Mouse (Mus musculus) heart, postnatal 4 days (tissue): ENCODE measurements at regions not wholly inside any gene's neighbourhood (a gene's known extent, or its start where the extent isn't known, plus 50 kb on each side); places are given as distances from the start of the nearest gene placed in this dataset.

Experiments
- DNase-seq: peaks from one replicate; pipeline ENCODE4 v3.0.0; 2021

DNA sequence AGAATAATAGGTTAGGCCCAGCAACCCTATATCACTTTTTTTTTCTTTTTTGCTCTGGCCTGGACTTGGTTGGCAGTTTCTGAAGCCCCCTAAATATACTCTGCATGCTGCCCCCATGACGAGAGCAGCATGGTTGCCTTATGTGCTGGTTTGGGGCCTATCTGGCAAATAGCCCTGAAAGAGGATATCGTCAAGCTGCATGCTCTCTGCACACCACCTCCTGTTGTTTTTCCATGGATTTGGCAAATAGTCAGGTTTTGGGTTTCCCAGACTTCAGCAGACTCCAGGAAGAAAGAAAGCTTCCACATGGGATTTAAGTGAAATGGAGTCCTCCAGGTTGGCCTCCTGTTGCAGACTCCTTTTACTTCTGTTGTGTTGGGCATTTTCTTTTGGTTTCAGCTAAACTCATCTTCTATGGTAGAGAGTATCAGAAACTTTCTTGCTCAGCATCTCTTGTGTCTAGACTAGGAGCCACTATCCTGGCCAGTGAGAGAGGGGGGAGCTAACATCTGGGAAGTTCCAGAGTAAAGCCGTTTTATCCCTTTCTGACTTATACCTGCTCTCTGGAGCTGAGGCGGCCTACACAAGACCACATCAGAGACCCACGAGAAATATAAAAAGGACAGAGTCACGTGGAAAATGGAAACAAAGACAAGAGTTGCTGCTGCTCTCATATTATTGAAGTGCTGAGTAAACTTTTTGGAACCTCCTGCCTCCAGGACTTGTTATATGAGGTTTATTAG lies 140.4 kb upstream of the Egfl6 start:
- DNase-seq = no peak

DNA sequence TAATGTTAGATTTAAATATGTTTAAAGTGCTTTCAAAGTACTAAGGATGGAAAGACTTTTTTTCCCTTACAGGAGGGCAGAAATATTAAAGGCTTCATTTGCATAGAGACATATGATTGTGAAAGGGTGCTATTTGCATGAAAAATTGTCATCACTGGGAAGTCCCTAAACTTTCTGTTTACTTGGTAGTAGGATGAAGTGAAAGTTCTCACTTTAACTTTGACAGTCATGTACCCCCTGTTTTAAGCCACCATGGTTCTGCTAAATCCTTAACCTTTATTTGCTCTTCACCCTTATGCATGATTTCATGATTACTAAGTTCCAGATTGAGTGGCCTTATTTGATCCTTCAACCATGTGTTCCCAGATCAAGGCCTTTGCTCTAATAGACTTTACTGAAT lies 132.6 kb upstream of the Egfl6 start:
- no peak for DNase-seq

DNA sequence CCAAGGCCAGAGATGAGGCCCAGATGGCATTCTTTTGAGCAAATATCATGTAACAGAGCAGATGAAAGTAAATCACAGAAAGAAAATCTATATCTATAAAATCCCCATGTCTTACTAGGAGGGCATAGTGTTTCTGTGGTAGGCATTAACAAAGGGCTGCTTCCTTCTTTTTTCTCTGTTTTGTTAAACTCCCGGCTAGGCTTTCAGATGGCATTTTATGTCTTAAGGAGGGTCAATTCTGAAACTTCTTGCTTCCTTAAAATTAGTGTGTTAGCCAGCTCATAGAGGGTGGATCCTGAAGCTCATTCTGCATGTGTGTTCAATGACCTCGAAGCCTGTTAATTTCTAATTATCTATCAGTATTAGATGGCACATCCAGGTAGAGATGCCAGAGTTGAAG lies 123.8 kb upstream of the Egfl6 start:
- no peak for DNase-seq

DNA sequence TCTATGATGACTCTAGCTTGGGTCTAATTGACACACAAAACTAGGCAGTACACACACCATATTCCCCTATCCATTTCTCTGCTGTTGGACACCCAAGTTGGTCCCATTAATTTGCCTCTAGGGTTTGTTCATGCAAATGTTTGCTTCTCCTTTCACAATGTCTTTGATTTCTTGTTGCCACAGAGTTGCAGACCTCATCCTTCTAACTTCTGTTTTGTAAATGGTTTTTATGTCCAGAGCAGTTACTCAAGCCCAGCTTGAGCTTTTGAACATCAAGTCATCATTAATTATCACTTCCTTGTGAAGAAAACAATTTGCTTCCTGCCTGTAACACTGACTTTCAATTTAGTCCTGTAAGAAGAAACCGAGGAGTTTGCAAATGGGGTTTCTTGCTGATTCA lies 122.6 kb upstream of the Egfl6 start:
- no peak for DNase-seq

DNA sequence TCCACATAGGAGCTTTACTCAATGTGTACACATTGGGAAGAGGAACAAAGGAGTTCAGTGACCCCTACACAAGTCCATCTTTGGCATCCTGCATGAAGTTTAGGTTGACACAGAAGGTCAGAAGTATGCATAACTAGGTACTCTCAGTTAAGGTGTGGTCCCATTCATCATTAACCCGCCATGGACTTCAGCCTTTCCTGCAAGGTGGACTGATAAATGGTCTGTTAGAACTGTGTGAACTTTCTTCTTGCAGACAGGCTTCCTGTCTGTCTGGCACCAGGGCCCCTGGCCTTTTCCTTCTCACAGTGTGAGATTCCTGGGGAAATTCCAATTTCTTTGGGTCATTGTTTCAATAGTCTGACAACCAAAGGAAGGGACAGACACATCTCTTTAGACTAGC lies 121.5 kb upstream of the Egfl6 start:
- DNase-seq = no peak

DNA sequence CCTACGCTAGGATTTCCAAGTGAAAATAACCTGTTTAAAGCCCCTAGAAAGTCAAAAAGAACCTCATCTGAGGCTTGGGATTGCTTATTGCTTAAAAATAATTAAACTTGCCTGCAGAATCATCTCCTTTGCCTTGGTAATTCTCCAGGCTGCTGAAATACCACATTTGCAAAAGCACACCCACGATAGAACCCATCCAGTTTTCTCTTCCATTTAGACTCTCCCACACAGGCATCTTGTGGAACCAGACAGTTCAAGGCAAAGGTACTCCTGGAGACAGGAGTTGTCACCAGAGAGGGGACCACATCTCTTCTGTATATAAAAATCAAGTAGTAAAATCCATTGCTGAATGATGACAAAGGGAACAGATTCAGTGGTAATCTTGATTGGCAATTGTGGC lies 118.8 kb upstream of the Egfl6 start:
- DNase-seq = no peak

DNA sequence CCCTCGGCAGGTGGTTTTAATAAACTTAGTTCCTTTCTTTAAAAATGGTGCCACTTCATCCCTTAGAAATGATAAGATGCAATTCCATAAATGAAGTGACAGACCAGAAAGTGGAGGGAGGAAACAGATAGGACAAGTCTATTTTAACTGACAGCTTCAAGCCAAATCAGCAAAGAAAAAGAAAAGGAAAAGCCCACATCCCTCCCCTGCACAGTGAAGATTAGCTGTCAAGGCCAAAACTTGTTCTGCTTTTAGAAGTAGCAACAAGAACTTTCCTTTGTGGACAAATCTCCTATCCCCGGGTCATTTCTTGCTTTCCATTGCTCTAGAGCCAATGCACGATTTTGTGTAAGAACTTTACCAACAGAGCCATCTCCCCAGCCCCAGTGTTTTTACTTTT lies 108.7 kb upstream of the Egfl6 start:
- DNase-seq = no peak

DNA sequence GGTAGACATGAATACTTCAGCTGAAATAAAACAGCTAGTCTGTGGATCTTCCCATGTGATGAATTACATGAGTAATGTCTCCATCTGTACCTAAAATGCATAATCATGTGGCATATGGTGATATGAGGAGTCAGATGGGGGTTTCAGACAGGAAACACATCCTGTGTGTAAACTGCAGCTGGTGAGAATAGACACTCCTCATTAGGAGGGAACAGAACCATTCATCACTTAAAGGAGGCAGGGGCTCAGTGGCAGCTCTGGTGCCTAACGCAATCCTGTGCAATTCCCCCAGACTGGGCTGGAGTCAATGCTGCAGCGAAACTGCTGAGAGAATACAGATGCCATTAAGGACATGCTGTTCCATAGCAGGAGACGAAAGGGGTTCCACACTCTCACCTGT lies 103.3 kb upstream of the Egfl6 start:
- DNase-seq = no peak

DNA sequence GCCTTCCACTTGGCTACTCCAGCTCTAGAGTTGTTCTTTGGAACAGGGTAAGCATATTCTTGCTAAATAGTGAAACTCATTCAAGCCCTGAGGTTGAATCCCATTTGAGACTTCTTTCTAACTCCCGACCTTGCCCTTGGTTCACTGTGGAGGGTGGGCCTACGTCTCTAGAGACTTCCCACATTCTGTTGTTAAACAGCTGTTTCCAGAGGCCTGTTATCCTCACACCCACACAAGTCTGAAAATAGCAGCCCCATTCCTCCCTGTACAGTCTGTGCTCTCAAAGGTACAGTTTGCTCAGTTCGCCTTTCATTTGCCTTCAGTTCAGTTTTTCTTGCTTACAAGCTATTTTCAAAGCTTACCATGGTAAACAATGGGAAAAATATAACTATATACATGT lies 87.9 kb upstream of the Egfl6 start:
- no peak for DNase-seq

DNA sequence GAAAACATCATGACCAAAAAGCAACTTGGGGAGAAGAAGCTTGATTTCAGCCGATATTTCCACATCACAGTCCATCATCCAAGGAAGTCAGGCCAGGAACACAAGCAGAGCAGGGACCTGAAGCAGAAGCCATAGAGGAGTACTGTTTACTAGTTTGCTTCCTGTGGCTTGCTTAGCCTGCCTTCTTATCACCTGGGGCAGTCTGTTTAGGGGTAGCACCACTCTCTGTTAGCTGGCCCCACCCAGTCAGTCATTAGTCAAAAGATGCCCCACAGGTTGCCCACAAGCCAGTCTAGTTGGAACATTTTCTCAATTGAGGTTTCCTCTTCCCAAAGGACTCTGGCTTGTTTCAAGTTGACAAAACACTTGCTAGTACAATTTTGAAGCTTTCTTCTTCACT lies 87.1 kb upstream of the Egfl6 start:
- no peak for DNase-seq

DNA sequence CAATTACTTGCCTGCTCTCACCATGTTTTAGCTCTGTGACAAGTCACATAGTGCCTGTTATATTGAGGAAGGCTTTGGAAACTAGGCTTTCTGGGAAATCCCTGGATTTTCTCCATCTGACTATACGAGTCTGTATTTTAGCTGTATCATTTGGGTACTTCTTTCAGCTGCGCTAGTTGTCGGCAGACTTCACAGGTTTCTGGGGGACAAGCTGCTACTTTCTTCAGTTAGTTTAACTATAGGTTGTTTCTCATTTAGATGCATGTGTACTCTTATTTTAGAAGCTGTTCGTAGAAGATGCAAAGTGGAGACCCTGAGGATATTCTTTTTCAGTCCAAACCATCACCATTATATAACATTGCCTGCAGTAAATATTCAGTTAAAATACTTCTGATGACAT lies 86.3 kb upstream of the Egfl6 start:
- DNase-seq = no peak

DNA sequence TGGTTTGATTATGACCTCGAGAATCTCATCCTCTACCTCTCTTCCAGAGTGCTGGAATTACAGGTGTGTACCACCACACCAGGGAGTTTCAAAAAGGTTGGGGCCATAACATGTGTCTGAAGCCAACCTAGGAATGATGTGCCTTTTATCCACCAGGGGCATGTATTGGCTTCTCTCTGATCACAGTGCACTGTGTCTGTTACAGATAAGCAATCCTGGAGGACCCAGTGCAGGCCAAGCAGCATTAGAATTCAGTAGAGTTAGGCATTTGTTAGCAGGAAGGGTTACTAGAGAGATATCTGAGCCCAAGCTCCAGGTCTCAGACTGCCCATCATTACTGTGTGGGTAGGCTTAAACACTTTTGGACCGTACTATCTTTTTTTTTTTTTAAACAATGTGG lies 80.8 kb upstream of the Egfl6 start:
- DNase-seq = no peak

DNA sequence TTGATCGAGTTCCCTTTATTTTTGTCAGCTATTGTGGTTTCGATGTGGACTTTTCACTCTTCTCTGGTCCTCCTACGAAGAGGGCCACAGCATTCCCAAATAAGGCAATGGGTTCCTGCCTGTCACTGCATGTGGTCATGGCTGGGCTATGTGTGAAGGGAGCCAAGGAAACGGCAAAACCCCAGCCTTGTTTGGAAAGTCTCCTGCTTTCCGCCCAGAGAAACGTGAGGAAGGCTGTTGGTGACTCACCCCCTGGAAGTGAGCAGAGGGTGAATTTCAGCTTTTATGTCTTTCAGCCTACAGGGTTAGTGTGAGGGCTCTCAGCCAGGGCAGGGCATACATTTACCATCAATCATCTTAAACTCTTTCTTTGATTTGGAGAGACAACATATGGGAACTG lies 76.3 kb upstream of the Egfl6 start:
- peak; percentile 59 for DNase-seq

DNA sequence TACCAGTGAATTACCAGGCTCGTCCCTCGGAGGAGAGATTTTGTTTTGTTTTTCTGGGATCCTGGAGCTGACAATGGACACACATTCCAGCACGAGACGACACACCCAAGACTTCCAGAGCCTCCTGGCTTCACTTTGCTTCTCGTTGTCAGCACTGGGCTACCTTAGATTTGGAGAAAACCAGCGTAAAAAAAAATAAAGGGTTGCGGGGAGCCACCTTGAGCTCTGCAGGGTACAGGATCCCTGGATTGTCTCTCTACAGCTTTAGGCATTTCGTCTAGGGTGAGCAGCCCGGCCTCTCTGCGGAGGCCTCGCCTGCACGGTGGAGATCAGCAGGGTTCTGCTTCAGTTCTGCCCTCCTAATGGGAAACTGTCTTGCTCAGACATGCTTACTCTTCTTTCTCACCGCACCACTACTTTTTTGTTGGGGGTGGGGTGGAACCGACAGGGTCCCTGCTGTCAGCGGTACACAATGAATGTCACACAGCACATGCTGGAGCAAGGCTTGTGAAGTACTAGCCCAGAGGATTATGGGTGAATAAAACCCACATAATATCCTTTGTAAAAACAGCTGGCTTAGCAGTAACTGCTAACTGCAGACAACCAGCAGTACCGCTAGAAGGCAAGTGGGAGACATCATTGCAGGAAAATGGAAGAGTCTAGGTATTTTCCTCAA lies 75.7 kb upstream of the Egfl6 start:
- peak; percentile 16 for DNase-seq

DNA sequence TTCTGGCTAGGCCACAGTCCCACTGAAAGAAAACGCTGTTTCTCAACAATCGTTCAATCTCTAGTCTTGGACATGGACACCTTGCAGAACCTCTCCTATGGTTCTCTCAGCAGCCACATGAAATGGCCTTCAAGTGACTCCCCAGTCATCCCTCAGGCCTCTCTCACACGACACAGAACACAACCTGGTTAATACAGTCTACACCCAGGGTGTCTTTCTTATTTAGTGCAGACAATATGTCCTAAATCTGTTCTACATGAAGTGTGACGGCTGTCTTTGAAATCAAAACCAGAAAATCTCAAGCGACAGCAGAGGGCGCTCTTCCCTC lies 75.2 kb upstream of the Egfl6 start:
- peak; percentile 78 for DNase-seq

DNA sequence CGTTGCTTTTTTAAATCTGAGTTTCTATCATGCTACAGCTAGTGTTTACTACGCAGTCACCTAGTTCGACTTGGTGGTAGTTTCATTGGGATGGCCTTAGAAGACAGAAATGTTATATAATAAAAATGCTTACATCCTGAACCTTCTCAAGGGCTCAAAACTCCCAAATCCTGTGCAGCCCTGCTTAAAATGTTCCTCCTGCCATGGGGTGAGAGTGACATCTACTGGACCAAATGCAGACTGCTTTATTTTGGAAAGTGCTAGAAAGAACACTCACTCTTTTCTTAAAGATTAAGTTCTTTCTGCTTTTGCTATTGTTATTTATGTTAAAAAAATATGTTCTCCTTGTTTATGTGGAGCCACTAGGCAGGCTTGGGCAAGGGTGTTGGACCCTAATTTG lies 66.9 kb upstream of the Egfl6 start:
- peak; percentile 36 for DNase-seq

DNA sequence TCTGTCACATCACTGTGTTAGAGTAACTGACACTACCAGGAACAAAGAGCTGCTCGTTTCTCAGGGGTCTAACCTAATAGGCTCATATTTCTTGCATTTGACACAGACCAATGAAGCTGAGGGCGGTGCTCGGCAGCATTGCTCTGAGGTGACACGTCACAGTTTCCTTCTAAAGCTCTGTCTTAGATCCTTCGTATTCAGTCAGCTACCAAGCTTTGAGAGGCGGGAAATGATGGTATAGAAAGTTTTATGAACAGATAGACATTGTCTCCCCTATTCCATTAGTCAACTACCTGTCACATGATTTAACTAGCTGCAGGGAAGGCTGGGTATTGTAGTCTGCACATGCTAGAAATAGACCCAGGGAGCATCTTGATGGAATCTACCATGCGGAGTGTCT lies 60.2 kb upstream of the Egfl6 start:
- DNase-seq = no peak

DNA sequence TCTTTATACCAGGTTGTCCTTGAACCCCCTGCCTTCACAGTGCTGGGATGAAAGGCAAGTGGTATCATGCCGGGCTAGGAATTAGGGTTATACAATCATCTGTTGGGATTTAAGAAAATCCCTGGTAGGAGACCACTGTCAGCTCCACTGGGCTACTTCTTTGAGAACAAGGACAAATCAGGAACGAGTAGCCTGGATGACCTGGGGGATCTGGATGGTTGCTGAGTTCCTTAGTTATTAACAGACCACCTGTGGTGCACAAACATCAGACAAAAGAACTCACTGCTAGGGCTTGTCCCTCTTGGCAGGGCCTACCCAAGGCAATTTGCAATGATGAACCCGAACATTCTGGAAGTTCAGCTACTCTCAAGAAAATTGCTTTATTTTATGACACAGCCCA lies 55.7 kb upstream of the Egfl6 start:
- DNase-seq = no peak

DNA sequence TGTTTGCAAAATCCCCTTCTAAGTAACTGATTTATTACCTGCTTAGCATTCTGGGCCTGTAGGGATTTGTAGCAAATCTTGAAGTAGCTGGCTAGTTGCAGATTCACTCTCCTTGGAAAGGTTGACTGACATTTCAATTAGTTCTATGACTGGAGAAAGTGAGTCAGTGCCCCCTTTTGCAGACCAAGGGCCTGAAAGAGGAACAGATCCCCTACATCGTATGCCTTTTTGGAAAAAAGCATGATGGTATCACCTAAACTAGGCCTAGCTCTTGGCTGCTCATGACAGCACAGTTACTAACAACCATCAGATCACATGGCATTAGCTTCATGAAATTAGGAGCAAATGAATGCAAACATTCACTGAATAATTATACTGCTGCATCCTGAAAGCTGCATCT lies 54.7 kb upstream of the Egfl6 start:
- no peak for DNase-seq
